Mouse (Mus musculus): ENCODE results near the gene Ube2d2b.

DNA sequence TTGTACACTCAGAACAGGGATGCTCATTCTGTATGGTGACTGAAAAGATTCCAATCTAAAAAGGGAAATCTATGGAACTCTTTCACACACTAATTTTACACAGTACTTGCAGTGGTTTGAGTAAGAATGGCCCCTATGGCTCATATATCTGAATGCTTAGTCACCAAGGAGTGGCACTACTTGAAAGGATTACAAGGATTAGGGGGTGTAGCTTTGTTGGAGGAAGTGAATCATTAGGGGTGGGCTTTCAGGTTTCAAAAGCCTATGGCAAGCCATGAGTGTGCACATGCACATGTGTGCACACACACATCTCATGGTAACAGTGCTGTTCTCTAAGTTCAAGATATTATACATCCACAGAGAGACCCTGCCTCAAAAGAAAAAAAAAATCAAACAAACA lies 27.3 kb upstream of the Ube2d2b start:
- TF ChIP-seq CTCF (IDR thresholded peaks at IDR 0.05; ENCODE audit: low read depth), result no peak
- TF ChIP-seq EP300 (optimal IDR thresholded peaks at IDR 0.05), result no peak

Data from stomach, postnatal 0 days (tissue).